Mouse (Mus musculus) thymus, postnatal 10 days (tissue): ENCODE measurements around the gene Eps8l2.
A peak's percentile ranks its signal among the peaks of the same experiment; 100 is the strongest.

ENCODE experiments used
- DNase-seq, 2 experiments: peaks; one replicate each; pipeline ENCODE4 v3.0.0; 2021; ENCODE audit warnings: low spot score in 2 of 2

Eps8l2 gene

GRCm38 (mm10) chr7:141364349-141365048 lies 25.8 kb downstream of the Eps8l2 start:
- DNase-seq = no peak

- DNase-seq = no peak
These were observed 26.4 kb downstream of the Eps8l2 start for GRCm38 (mm10) chr7:141365049-141365445.

- no peak for DNase-seq
These were observed 28.7 kb downstream of the Eps8l2 start for GRCm38 (mm10) chr7:141367358-141367757.

DNA sequence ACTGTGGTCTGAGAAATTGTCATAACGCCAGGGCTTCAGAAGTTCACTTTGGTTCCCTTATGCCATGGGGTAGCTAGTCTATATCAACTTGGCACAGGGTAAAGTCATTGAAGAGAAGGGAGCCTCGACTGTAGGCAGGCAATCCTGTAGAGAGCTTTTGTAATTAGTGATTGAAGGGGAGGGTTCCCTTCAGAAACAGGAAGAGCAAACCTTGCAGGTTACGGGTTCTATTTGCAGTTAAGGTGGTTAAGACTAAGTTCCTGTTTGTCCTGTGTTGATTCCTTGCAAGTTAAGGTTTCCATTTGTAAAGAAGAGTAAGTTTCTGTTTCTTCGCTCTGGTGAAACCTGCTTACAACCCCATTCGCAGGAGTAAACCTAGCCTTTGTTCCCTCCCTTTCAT lies 31.2 kb downstream of the Eps8l2 start:
- no peak for DNase-seq

- DNase-seq = no peak
These were observed 33.4 kb downstream of the Eps8l2 start for GRCm38 (mm10) chr7:141371942-141372595.

- no peak for DNase-seq
These were observed 34.9 kb downstream of the Eps8l2 start for GRCm38 (mm10) chr7:141373611-141374010.

GRCm38 (mm10) chr7:141374399-141374798 lies 35.7 kb downstream of the Eps8l2 start:
- DNase-seq = no peak

DNA sequence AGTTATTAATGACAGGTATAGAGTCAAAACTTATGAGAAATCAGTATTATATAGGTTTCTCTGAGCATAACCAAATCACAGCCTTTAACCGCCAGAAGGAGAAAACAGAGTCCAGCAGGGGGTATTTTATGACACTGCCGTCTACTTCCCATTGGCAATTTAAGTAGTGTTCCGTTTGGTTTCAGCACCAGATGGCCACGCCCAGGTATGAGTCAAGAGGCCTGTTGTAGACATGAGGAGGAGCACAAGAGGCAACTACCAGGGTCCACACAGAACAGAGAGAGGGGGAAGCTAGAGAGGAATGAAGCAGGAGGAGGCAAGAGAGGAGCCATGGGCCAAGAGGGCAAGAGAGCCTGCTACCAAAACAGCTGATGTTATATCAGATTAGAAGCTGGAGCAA lies 40.9 kb downstream of the Eps8l2 start:
- no peak for DNase-seq

DNA sequence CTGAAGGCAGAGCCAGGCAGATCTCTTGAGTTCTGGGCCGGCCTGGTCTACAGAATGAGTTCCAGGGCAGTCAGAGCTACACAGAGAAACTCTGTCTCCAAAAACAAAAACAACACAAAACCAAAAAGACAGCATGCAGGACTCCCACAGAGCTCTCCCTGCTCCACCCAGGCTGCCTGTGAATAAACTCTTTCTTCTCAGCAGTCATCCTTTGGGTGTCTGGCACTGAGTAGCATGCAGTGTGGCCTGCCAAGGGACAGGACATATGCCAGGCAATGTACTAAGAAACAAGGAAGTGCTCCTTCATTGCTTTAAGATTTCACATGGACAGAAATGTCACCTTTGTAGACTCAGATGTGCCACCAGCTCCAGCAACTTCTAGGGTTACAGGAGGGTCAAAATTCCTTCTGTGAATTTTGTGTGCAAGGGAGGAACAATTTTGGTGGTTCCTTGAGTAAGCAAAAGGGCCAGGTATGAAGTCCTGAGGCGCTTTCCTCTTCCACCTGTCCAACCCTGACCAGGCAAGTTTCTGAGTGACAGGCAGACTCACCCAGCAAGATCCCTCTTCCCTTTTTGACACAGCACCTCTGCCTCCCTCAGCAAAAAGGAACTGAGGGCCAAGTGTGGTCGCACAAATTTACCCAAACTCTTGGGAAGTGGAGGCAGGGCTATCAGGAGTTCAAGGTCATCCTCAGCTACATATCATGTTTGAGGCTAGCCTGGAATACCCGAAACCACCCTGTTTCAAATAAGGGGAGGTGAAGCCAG lies 42.6 kb downstream of the Eps8l2 start:
- no peak for DNase-seq

- no peak for DNase-seq
These were observed 49.3 kb downstream of the Eps8l2 start for GRCm38 (mm10) chr7:141387807-141388486.

- no peak for DNase-seq
These were observed 49.9 kb downstream of the Eps8l2 start for GRCm38 (mm10) chr7:141388487-141389109.

DNA sequence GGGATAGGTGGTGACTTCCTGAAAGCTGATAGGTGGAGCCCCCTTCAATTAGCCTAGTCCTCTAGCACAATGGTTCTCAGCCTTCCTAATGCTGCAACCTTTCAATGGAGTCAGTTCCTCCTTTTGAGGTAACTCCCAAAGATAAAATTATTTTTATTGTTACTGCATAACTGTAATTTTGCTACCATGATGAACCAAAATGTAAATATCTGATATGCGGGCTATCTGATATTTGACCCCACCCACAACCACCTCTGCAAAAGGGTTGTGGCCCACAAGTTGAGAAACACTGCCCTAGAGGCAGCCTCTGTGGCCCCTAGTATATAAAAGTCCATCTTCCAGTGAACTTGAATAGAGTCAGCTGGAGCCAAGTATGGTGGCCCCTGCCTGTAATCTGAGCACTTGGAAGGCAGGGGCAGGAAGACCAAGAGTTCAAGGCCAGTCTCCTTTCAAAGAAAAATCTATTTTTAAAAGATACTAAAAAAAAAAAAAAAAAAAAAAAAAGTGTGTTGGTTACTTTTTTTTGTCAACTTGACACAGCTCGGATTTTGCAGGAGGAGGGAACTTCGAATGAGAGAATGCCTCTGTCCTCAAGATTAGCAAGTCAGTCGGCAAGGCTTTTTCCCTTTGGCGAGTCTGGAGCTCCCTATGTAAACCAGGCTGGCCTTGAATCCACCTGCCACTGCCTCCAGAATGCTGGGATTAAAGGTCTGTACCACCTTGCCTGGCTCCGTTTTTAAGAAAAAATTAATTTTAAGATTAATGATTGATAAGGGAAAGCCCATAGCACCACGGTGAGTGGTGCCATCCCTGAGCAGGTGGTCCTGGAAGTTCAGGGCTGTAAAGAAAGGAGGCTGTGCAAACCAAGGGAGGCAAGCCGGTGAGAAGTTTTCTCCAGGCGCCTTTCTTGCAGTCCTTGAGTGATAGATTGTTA lies 51.9 kb downstream of the Eps8l2 start:
- no peak for DNase-seq

DNA sequence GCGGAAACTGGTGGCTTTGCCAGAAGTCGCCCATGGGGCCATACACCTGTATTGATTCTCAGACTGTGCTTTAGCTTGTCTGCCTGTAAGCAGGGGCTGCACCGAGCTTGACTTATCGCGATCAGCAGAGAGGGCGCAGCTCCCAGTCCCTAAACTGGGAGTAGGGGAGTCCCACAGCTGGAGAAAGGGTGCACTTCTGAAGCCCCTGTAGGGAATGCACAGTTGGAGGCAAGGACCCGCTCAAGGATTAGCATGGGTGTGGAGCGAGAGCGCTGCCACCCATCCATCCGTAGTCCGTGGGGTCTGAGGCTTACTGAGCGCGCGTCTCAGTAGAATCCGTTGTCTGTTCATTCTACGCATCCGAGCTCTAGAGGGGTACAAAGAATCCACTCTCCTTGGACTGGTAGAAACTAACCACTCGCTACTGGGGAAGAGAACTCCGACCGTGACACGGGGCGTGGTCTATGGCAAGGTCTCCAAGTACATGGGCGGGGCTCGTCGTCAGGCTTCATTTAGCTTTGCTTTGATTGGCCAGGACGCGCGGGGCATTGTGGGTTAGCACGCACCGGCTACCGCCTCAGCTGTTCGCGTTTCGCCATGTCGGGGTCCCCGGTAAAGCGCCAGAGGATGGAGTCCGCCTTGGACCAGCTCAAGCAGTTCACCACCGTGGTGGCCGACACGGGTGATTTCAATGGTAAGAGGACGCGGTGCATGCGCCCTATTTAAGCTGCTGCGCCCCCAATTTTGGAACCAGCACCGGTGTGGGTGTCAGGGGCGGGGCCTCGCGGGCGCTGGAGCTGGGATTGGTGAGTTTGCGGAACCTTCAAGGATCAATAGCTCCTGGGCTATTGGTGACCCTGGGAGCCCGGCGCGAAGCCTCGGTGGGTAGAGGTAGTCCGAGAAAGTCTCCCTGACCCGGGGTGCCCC lies 53.2 kb downstream of the Eps8l2 start, which contains the start of gene Taldo1:
TSS of gene Taldo1 (plus strand) at position 575 of the 927 bp plus-strand sequence.
- peak; percentile 93 to 95 for DNase-seq

DNA sequence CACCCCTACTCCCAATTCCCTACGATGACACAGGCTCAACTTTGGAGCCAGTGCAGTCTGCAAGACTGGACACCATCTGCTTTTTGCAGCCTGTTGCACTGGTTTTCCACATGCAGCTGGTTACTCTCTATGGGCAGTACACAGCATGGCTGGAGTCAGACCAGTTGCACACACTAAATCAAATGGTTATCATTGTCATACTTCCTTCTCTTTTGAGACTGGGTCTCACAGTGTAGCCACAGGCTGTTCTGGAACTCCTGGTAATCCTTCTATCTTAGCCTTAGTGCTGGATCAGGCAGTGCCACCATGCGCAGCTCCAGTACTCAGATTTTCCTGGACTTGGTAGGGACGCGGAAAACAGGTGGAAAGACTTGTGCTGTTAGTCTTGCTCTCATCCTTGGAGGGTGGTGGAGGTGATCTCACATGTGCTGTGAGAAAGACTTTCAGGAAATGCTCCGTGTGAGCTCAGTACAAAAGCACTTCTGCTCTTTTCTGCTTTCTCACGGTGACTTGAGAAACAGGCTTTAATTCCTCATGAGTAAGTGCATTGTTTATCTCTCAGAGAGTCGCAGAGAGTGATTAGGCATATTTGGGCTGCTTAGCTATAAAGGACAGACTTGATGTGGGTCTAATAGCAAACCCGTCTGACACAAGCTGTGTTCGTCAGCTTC lies 54.0 kb downstream of the Eps8l2 start:
- no peak for DNase-seq

GRCm38 (mm10) chr7:141394158-141394557 lies 55.5 kb downstream of the Eps8l2 start:
- DNase-seq = no peak

DNA sequence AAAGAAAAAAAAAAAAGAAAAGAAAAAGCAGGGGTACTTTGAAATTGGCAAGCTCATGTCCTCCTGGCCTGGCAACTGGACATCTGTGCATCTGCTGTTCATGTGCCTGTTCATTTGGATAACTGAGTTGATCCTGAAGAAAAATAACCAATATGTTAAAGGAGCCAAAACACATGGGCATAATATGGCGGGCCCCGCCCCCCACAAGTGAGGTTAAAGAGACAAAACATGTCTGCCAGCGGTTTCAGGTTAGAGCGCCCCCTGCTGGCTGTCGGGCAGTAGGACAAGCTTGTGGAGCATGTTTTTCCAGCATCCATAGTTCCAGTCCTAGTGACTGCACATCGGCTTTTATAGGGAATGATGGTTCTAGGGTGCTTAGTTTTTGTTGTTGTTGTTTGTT lies 56.1 kb downstream of the Eps8l2 start:
- peak; percentile 41 to 82 for DNase-seq

- no peak for DNase-seq
These were observed 56.7 kb downstream of the Eps8l2 start for GRCm38 (mm10) chr7:141395348-141395747.

DNA sequence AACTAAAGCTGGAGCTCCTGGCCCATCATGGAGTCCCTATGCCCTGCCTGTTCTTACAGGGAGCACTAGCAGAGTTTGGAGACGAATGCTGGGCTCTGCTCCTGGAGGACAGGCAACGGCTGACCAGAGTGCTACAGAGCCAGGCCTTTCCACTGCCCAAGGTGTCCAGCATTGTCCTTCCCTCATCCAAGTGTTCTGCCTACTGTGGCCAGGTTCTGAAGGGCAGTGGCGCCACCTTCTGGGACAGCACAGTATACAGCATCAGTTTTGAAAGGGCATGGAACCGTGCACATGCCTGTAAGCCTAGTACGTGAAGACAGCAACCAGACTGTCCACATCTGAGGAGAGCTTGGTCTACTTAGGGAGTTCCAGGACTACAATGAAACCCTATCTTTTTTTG lies 64.6 kb downstream of the Eps8l2 start:
- DNase-seq = peak in 1 of 2 experiments; percentile 54

GRCm38 (mm10) chr7:141405466-141405865 lies 66.8 kb downstream of the Eps8l2 start:
- no peak for DNase-seq
